Mouse (Mus musculus): ENCODE results near the gene Sult2a7. TPM values are rescaled to one million over a fixed set of nuclear protein-coding genes. Genes with fewer than 3 reads are reported as not detected.

Sult2a7 gene
- not detected for total RNA-seq (2023)

GRCm38 (mm10) chr7:14494130-14494529 lies at the start of gene Sult2a7:
Gene Sult2a7 (minus strand): TSS chr7:14494230.

GRCm38 (mm10) chr7:14446534-14446933 lies 47.5 kb downstream of the Sult2a7 start, which contains the start of gene Sult2a8:
Gene Sult2a8 (minus strand): TSS chr7:14446769.

Other genes with a start within 250 kb of the Sult2a7 start
- gene Sult2a6, start 239.4 kb downstream of the Sult2a7 start, total RNA-seq (2023): not detected
- not detected for gene Obox8, start 160.7 kb downstream of the Sult2a7 start, total RNA-seq (2023)
- not detected for gene Sult2a8, start 47.5 kb downstream of the Sult2a7 start, total RNA-seq (2023)
- gene Vmn1r90, start 69.3 kb upstream of the Sult2a7 start, total RNA-seq (2023): not detected
- not detected for gene Obox7, start 165.3 kb upstream of the Sult2a7 start, total RNA-seq (2023)